Mouse (Mus musculus) embryonic facial prominence, embryonic 14.5 days (tissue): ENCODE results near the gene Abl2. TPM values are rescaled to one million over a fixed set of nuclear protein-coding genes. Genes with fewer than 3 reads are reported as not detected.

Experiments used
- ATAC-seq: fragments of 200-750 bp; cut with Nextera tagmentation; 2 replicates; pipeline ENCODE4 v1.8.0; 2017; ENCODE audit warnings: low read depth, moderate number of reproducible peaks, moderate TSS enrichment
- DNase-seq: peaks from one replicate; pipeline ENCODE4 v3.0.0-alpha.2; 2015; ENCODE audit warnings: low spot score
- H3K27ac ChIP-seq: fragments of 300-500 bp; sonication (generic); replicated peaks from 2 replicates; pipeline ENCODE4 v1.5.1; 2014; ENCODE audit warnings: low read depth, mild to moderate bottlenecking, low read length, moderate library complexity
- H3K27me3 ChIP-seq: fragments of 300-500 bp; sonication (generic); replicated peaks from 2 replicates; pipeline ENCODE4 v1.6.1; 2014; ENCODE audit warnings: low read length; ENCODE audit not compliant: control insufficient read depth, insufficient read depth
- H3K36me3 ChIP-seq: fragments of 300-500 bp; sonication (generic); 2 replicates; pipeline ENCODE4 v1.6.1; 2014; ENCODE audit warnings: low read length, mixed read lengths; ENCODE audit not compliant: control insufficient read depth, insufficient read depth
- H3K4me1 ChIP-seq: fragments of 300-500 bp; sonication (generic); 2 replicates; pipeline ENCODE4 v1.6.1; 2014; ENCODE audit warnings: antibody characterized with exemption, low read length; ENCODE audit not compliant: control insufficient read depth, insufficient read depth
- H3K4me2 ChIP-seq: fragments of 300-500 bp; sonication (generic); 2 replicates; pipeline ENCODE4 v1.6.1; 2014; ENCODE audit warnings: low read depth, mild to moderate bottlenecking, low read length, moderate library complexity, mixed read lengths
- H3K4me3 ChIP-seq: fragments of 300-500 bp; sonication (generic); 2 replicates; pipeline ENCODE4 v1.5.1; 2014; ENCODE audit warnings: low read depth, mild to moderate bottlenecking, low read length
- H3K9ac ChIP-seq: fragments of 300-500 bp; sonication (generic); 2 replicates; pipeline ENCODE4 v1.6.1; 2014; ENCODE audit warnings: low read depth, mild to moderate bottlenecking, low read length, moderate library complexity, mixed read lengths
- H3K9me3 ChIP-seq: fragments of 300-500 bp; sonication (generic); 2 replicates; pipeline ENCODE4 v1.6.1; 2016; ENCODE audit warnings: low read length; ENCODE audit not compliant: control insufficient read depth
- WGBS: fragments of 180-500 bp; shearing (Covaris S2); extraction: QIAGEN DNeasy Blood & Tissue Kit; methylation state at CpG from one replicate; pipeline ENCODE4 v1.1.7; 2014; 5-methylcytosine and 5-hydroxymethylcytosine counted together
- polyA plus RNA-seq: library from polyadenylated mRNA; unstranded; fragments of >200 nt; fragmentation: Nextera tagmentation; extraction: Ambion mirVana; gene quantifications from 2 replicates; pipeline ENCODE4 v1.2.1, GENCODE M21; 2014

Abl2 gene
- polyA plus RNA-seq, 1 experiment from 2014 or later: 5.4 TPM

- H3K4me1 ChIP-seq: peaks cover 4% of the 10 kb centered on the region; the same call in 1 of the 2 replicates
- H3K9me3 ChIP-seq: no peaks in the 10 kb centered on the region
- no peak overlapping the region for H3K4me3 ChIP-seq
- no peak overlapping the region for H3K27ac ChIP-seq
- DNase-seq: no peak
- H3K9ac ChIP-seq: no peak overlapping the region
- no peaks in the 10 kb centered on the region for H3K27me3 ChIP-seq
- ATAC-seq: no peak
- 90% methylated on average over 3 of the region's 3 CpGs for WGBS
- no peaks in the 10 kb centered on the region for H3K36me3 ChIP-seq
- H3K4me2 ChIP-seq: no peak overlapping the region
Measured at GRCm38 (mm10) chr1:156566132-156566531, 7.5 kb downstream of the Abl2 start.

- H3K4me3 ChIP-seq: no peak overlapping the region
- ATAC-seq (no peak), DNase-seq (no peak)
- no peak overlapping the region for H3K9ac ChIP-seq
- H3K27me3 ChIP-seq: no peaks in the 10 kb centered on the region
- 82% methylated on average over 4 of the region's 4 CpGs for WGBS
- H3K9me3 ChIP-seq: no peaks in the 10 kb centered on the region
- H3K27ac ChIP-seq: no peak overlapping the region
- H3K36me3 ChIP-seq: no peaks in the 10 kb centered on the region
- H3K4me1 ChIP-seq: peaks cover 4% of the 10 kb centered on the region; the same call in 1 of the 2 replicates
- H3K4me2 ChIP-seq: no peak overlapping the region
Measured at GRCm38 (mm10) chr1:156569615-156570014, 11.0 kb downstream of the Abl2 start.

- no peaks in the 10 kb centered on the region for H3K9me3 ChIP-seq
- no peak overlapping the region for H3K4me3 ChIP-seq
- WGBS: 93% methylated on average over 4 of the region's 4 CpGs
- ATAC-seq (no peak), DNase-seq (no peak)
- no peak overlapping the region for H3K9ac ChIP-seq
- H3K27ac ChIP-seq: no peak overlapping the region
- no peaks in the 10 kb centered on the region for H3K36me3 ChIP-seq
- no peaks in the 10 kb centered on the region for H3K27me3 ChIP-seq
- H3K4me2 ChIP-seq: no peak overlapping the region
- H3K4me1 ChIP-seq: no peaks in the 10 kb centered on the region
Measured at GRCm38 (mm10) chr1:156572952-156573351, 14.4 kb downstream of the Abl2 start.

DNA sequence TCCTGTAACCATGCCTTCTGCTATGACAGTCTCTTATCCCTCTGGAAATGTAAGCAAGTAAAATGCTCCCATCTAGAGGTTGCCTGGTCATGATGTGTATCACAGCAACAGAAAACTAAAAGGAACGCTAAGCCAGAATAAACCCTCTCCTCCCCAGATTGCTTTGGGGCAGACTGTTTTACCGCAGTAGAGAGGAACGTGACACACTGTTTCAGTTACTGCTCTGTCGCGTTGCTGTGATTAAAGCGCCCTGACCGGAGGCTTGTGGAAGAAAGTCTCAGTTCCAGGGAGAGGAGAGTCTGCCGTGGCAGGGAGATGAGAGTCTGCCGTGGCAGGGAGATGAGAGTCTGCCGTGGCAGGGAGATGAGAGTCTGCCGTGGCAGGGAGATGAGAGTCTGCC lies 22.6 kb downstream of the Abl2 start:
- H3K4me1 ChIP-seq: peaks cover 5% of the 10 kb centered on the region; the same call in 1 of the 2 replicates
- no peak overlapping the region; the same call in 1 of the 2 replicates for H3K27ac ChIP-seq
- ATAC-seq: no peak
- H3K4me3 ChIP-seq: no peak overlapping the region
- DNase-seq: no peak
- no peaks in the 10 kb centered on the region for H3K27me3 ChIP-seq
- no peaks in the 10 kb centered on the region for H3K9me3 ChIP-seq
- H3K4me2 ChIP-seq: no peak overlapping the region
- H3K36me3 ChIP-seq: no peaks in the 10 kb centered on the region
- WGBS: 39% methylated on average over 11 of the region's 11 CpGs
- no peak overlapping the region for H3K9ac ChIP-seq

DNA sequence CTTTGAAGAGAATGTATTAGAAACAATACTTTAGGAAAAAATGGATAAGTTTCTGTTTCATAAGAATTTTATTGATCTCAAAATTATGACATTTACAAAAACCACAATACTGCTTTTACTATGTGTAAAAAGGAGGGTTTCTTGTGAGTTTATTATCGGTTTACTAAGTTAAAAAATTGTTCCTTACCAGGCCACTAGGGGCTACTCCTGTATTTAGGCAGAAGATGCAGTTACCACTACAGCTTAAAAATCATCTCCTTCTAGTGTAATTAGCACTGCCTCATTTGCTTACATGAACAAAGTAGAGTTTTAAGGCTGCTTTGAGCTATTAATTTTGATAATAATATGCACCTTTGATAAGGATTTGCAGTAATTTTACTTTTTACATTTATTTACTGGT lies 25.6 kb downstream of the Abl2 start:
- DNase-seq (no peak), ATAC-seq (no peak)
- H3K9ac ChIP-seq: no peak overlapping the region
- H3K4me3 ChIP-seq: no peak overlapping the region
- peaks cover 5% of the 10 kb centered on the region; the same call in 1 of the 2 replicates for H3K4me1 ChIP-seq
- 73% methylated on average over 1 of the region's 1 CpGs for WGBS
- H3K9me3 ChIP-seq: no peaks in the 10 kb centered on the region
- H3K4me2 ChIP-seq: no peak overlapping the region
- H3K27ac ChIP-seq: no peak overlapping the region
- H3K36me3 ChIP-seq: no peaks in the 10 kb centered on the region
- H3K27me3 ChIP-seq: no peaks in the 10 kb centered on the region

- H3K9ac ChIP-seq: no peak overlapping the region
- H3K4me2 ChIP-seq: no peak overlapping the region
- H3K9me3 ChIP-seq: no peaks in the 10 kb centered on the region
- no peaks in the 10 kb centered on the region for H3K36me3 ChIP-seq
- H3K27ac ChIP-seq: no peak overlapping the region
- no peaks in the 10 kb centered on the region for H3K27me3 ChIP-seq
- WGBS: 72% methylated on average over 3 of the region's 3 CpGs
- H3K4me3 ChIP-seq: no peak overlapping the region
- no peak for ATAC-seq
- no peak for DNase-seq
- H3K4me1 ChIP-seq: peaks cover 5% of the 10 kb centered on the region; the same call in 1 of the 2 replicates
Measured at GRCm38 (mm10) chr1:156585512-156585911, 26.9 kb downstream of the Abl2 start.

DNA sequence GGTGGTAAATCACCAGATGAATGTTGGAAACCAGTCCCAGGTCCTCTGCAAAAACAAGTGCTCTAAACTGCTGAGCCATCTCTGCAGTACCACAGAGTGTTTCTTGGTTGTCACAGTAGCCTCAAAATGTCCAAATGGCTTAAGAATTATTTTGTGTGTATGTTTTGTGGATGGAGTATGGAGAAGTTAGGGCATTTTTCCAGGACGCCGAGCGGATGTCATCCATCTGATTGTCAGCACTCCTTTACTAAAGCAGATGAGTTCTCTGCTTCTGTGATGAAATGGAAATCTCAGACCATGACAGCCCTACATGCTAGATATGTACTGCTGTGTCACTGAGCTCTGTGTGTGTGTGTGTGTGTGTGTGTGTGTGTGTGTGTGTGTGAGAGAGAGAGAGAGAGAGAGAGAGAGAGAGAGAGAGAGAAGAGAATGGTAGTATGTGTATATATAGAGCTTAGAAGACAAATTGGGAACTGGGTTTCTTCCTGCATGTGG lies 31.3 kb downstream of the Abl2 start:
- DNase-seq: no peak

GRCm38 (mm10) chr1:156590357-156590756 lies 31.8 kb downstream of the Abl2 start:
- DNase-seq (peak; percentile 66), ATAC-seq (peak; percentile 71; the same call in 1 of the 2 replicates)
- no peak overlapping the region for H3K4me3 ChIP-seq
- H3K9ac ChIP-seq: no peak overlapping the region
- H3K27ac ChIP-seq: no peak overlapping the region
- H3K4me2 ChIP-seq: no peak overlapping the region
- H3K9me3 ChIP-seq: no peaks in the 10 kb centered on the region
- WGBS: 13% methylated on average over 1 of the region's 1 CpGs
- H3K4me1 ChIP-seq: no peaks in the 10 kb centered on the region
- no peaks in the 10 kb centered on the region for H3K36me3 ChIP-seq
- no peaks in the 10 kb centered on the region for H3K27me3 ChIP-seq

More for the DNA sequence above, 31.3 kb downstream of the Abl2 start:
- Histone ChIP-seq H3K9ac (no peak overlapping the region), H3K4me3 (no peak overlapping the region), H3K27me3 (no peaks in the 10 kb centered on the region), H3K9me3 (no peaks in the 10 kb centered on the region), H3K4me1 (no peaks in the 10 kb centered on the region), H3K4me2 (no peak overlapping the region), H3K36me3 (no peaks in the 10 kb centered on the region), H3K27ac (no peak overlapping the region)
- WGBS: 77% methylated on average over 3 of the region's 3 CpGs
- no peak for ATAC-seq

DNA sequence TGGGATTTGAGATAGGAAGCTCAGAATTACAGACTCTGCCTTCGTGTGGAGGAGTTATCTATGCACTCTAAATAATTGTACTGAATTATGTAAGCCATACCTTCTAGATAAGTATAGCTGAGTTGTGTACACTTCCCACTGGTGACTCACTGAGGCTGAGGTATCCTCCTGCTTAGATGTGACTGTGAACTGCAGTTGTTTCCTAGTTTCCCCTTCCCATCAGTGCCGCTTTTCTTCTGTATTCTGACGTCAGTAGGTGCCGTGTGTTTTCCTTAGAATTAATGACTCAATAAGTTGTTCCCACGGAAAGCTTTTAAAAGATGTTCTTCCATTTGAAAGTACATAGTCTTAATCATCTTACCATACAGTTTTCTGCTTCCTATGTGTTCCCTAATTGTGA lies 34.7 kb downstream of the Abl2 start:
- 80% methylated on average over 5 of the region's 5 CpGs for WGBS
- Histone ChIP-seq H3K36me3 (no peaks in the 10 kb centered on the region), H3K4me3 (no peak overlapping the region), H3K4me1 (no peaks in the 10 kb centered on the region), H3K27me3 (no peaks in the 10 kb centered on the region), H3K9ac (no peak overlapping the region), H3K9me3 (no peaks in the 10 kb centered on the region), H3K27ac (no peak overlapping the region), H3K4me2 (no peak overlapping the region)
- DNase-seq: no peak
- ATAC-seq: no peak
